Mouse (Mus musculus) adipose tissue, adult 10 weeks (tissue): ENCODE results near the gene 4930432K21Rik. TPM values are rescaled to one million over a fixed set of nuclear protein-coding genes. Genes with fewer than 3 reads are reported as not detected.

Experiments
- polyA plus RNA-seq: library from polyadenylated mRNA; stranded (reverse); fragments of 350-450 nt; fragmentation: Illumina TruSeq; extraction: RNeasy Lipid Tissue Mini Kit (QIAGEN cat#74804); gene quantifications from one replicate; pipeline ENCODE4 v1.2.3, GENCODE M21; 2014; ENCODE audit warnings: low read depth, low replicate concordance

Gene 4930432K21Rik
- 2.8 TPM for polyA plus RNA-seq

GRCm38 (mm10) chr8:84147769-84148530 lies at the start of gene 4930432K21Rik, which contains the start of gene Cc2d1a:
Gene 4930432K21Rik (plus strand): TSS chr8:84148025.
Gene Cc2d1a (minus strand): TSS chr8:84147936.

GRCm38 (mm10) chr8:84104697-84105609 lies 42.9 kb upstream of the 4930432K21Rik start, which contains the start of gene Dcaf15:
Gene Dcaf15 (minus strand): TSS chr8:84104768.

GRCm38 (mm10) chr8:84125656-84126055 lies 22.2 kb upstream of the 4930432K21Rik start, which contains the start of gene Podnl1:
Gene Podnl1 (plus strand): TSS chr8:84125989.

GRCm38 (mm10) chr8:84185117-84185516 lies 37.3 kb downstream of the 4930432K21Rik start, which contains the start of gene Nanos3:
Gene Nanos3 (minus strand): TSS chr8:84185217.

Other genes starting within 250 kb of the 4930432K21Rik start
- 25.2 TPM for gene Adgrl1, start 247.9 kb upstream of the 4930432K21Rik start, polyA plus RNA-seq
- gene Gm10644, start 192.8 kb upstream of the 4930432K21Rik start, polyA plus RNA-seq = 2.4 TPM
- gene Asf1b, start 192.5 kb upstream of the 4930432K21Rik start, polyA plus RNA-seq = 2.9 TPM
- 84.4 TPM for gene Prkaca, start 175.0 kb upstream of the 4930432K21Rik start, polyA plus RNA-seq
- gene Samd1, start 150.4 kb upstream of the 4930432K21Rik start, polyA plus RNA-seq = 24.6 TPM
- 1.3 TPM for gene 1700067K01Rik, start 146.5 kb upstream of the 4930432K21Rik start, polyA plus RNA-seq
- 0.62 TPM for gene 2210011C24Rik, start 135.9 kb upstream of the 4930432K21Rik start, polyA plus RNA-seq
- gene Palm3, start 126.6 kb upstream of the 4930432K21Rik start, polyA plus RNA-seq = 1.3 TPM
- gene Il27ra, start 105.4 kb upstream of the 4930432K21Rik start, polyA plus RNA-seq = 1.6 TPM
- not detected for gene Rln3, start 103.0 kb upstream of the 4930432K21Rik start, polyA plus RNA-seq
- 2.3 TPM for gene Gm10643, start 82.9 kb upstream of the 4930432K21Rik start, polyA plus RNA-seq
- gene Rfx1, start 81.2 kb upstream of the 4930432K21Rik start, polyA plus RNA-seq = 11.2 TPM
- gene Dcaf15, start 43.3 kb upstream of the 4930432K21Rik start, polyA plus RNA-seq = 14.2 TPM
- gene Podnl1, start 22.0 kb upstream of the 4930432K21Rik start, polyA plus RNA-seq = 0.40 TPM
- gene Cc2d1a, start 89 bp upstream of the 4930432K21Rik start, polyA plus RNA-seq = 21.9 TPM
- not detected for gene Nanos3, start 37.2 kb downstream of the 4930432K21Rik start, polyA plus RNA-seq
- 5.1 TPM for gene Zswim4, start 89.0 kb downstream of the 4930432K21Rik start, polyA plus RNA-seq
- gene D8Ertd738e, start 101.7 kb downstream of the 4930432K21Rik start, polyA plus RNA-seq = 193 TPM
- gene Mri1, start 109.3 kb downstream of the 4930432K21Rik start, polyA plus RNA-seq = 18.5 TPM
- 15.2 TPM for gene Ccdc130, start 122.4 kb downstream of the 4930432K21Rik start, polyA plus RNA-seq
- 7.9 TPM for gene Cacna1a, start 240.4 kb downstream of the 4930432K21Rik start, polyA plus RNA-seq